Mouse (Mus musculus): Measurements from ENCODE around the gene Glb1l. TPM values are rescaled to one million over a fixed set of nuclear protein-coding genes. Genes with fewer than 3 reads are reported as not detected.

Glb1l gene
- polyA plus RNA-seq, 1 experiment from 2014 or later: 5.2 TPM

DNA sequence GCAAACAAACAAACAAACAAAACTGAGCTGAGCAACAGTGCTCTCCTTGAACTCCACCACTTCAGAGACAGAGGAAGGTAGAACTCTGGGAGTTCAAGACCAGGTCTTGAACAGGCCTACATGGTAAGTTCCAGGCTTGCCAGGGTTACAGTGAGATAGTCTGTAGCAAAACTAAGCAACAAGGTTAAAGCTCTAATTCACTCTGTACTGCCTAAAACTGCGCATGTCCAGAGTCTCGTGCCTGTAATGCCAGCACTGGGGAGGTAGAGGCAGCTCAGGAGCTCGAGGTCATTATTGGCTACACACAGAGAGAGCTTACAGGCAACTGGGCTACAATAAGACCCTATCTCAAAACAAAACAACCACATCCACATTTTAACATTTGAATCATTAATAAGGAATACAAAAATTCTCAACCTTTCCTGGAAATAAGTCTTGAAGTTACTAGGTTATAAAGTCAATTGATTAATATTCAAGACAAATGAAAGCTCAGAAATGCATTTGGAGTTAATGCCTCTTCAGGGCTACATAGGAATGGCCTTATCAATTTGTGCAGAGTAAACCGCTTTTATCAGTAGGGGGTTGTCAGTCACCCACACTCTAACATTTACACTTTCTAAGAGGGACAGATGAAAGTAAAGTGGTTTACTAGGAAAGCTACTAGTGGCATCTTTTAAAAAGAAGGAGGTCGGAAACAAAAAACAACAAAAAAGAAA is 50.9 kb downstream of the Glb1l start:
- peak overlapping the region; percentile 50; the same call in 1 of the 2 replicates for H3K9ac ChIP-seq
- peak overlapping the region; percentile 44 for H3K4me2 ChIP-seq
- no peaks in the 10 kb centered on the region for H3K27me3 ChIP-seq (replicated peaks)
- peak; percentile 94 for ATAC-seq
- H3K27ac ChIP-seq: peak overlapping the region; percentile 93
- no peak overlapping the region for H3K4me3 ChIP-seq
- no peaks in the 10 kb centered on the region for H3K36me3 ChIP-seq
- H3K4me1 ChIP-seq: peaks cover 50% of the 10 kb centered on the region
- no peaks in the 10 kb centered on the region for H3K9me3 ChIP-seq (replicated peaks)
- 27% methylated on average over 5 of the region's 5 CpGs for WGBS (ENCODE audit: insufficient replicate concordance)

DNA sequence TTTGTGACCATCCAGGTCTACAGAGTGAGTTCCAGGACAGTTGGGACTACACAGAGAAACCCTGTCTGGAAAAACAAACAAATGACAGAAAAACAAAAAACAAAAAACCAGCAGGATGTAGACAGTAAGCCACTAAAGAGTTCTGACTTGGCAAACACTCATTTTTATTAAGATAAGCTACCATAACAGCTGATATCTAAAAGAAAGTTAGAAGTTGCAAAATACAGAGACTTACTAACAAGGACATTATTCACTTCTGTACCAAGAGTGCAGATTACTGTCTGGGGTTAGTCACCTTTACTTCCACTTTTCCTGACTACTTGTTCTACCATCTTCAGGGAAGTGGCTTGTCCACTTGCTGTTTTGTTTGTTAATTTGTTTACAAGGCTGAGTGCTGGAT is 51.6 kb downstream of the Glb1l start:
- peak overlapping the region; percentile 93 for H3K27ac ChIP-seq
- no peak for ATAC-seq
- H3K4me3 ChIP-seq: no peak overlapping the region
- no peaks in the 10 kb centered on the region for H3K36me3 ChIP-seq
- peak overlapping the region; percentile 50; the same call in 1 of the 2 replicates for H3K9ac ChIP-seq
- no peaks in the 10 kb centered on the region for H3K9me3 ChIP-seq (replicated peaks)
- no peak overlapping the region for H3K4me2 ChIP-seq
- H3K27me3 ChIP-seq (replicated peaks): no peaks in the 10 kb centered on the region
- peaks cover 50% of the 10 kb centered on the region for H3K4me1 ChIP-seq

DNA sequence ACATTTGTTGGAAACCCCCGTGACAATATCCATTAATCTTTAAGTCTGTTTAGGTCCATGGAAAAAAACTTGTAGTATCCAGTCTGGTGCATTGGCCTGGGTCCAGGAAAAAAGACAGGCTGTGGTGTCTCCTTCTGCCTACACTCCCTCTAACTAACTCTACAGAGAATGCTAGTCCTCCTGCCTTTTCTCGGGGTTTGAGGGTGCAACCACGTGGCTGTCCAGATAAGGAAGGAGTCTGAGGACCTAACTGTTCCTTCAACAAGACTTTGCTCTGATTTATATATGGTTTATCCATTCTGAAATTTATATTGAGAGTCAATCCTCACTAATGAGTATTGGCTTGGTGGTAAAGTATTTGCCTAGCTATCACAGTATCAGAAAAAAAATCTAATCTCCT is 54.8 kb downstream of the Glb1l start:
- Histone ChIP-seq H3K4me3 (no peak overlapping the region), H3K4me1 (peaks cover 44% of the 10 kb centered on the region), H3K36me3 (no peaks in the 10 kb centered on the region), H3K27ac (no peak overlapping the region), H3K9ac (no peak overlapping the region), H3K4me2 (no peak overlapping the region), H3K9me3 (replicated peaks) (no peaks in the 10 kb centered on the region), H3K27me3 (replicated peaks) (no peaks in the 10 kb centered on the region)
- 30% methylated on average over 3 of the region's 3 CpGs for WGBS (ENCODE audit: insufficient replicate concordance)
- ATAC-seq: no peak

DNA sequence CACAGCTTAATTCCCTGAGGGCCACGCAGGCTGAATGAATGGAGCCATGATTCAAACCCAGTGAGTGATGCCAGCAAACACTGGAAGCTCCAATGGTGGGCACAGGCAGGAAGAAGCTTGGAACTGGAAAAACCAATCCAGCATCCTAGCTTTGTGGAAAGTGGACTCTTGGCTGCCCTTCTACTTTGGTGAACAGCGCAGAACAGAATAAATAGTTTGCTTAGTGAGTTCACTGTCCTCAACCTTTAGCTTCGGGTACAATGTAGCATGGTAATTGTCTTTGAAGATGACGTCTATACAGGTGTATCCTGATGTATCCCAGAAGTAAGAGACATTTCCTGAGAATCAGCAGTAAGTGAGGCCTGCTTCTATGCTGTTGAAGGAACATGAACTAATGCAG is 61.9 kb downstream of the Glb1l start:
- no peak overlapping the region for H3K9ac ChIP-seq
- WGBS (ENCODE audit: insufficient replicate concordance): 86% methylated on average over 4 of the region's 4 CpGs
- no peak overlapping the region for H3K4me3 ChIP-seq
- H3K27me3 ChIP-seq (replicated peaks): no peaks in the 10 kb centered on the region
- H3K36me3 ChIP-seq: peaks cover 65% of the 10 kb centered on the region
- no peaks in the 10 kb centered on the region for H3K9me3 ChIP-seq (replicated peaks)
- H3K27ac ChIP-seq: no peak overlapping the region
- peaks cover 43% of the 10 kb centered on the region for H3K4me1 ChIP-seq
- ATAC-seq: no peak
- no peak overlapping the region for H3K4me2 ChIP-seq

Small RNA genes lying within 50 kb of the gene (microRNA-seq; reads per million reads assigned to microRNA genes)
- gene Gm27943: not detected

Other genes starting within 250 kb of the Glb1l start
- gene Nhej1, start 85.6 kb downstream of the Glb1l start, polyA plus RNA-seq (2016; fragmentation: Nextera tagmentation; extraction: Ambion mirVana): 6.7 and 6.8 TPM in 2 replicates
- gene Slc23a3, start 76.9 kb downstream of the Glb1l start, polyA plus RNA-seq (2016; fragmentation: Nextera tagmentation; extraction: Ambion mirVana): 0.36 and 1.1 TPM in 2 replicates
- gene Cnppd1, start 68.1 kb downstream of the Glb1l start, polyA plus RNA-seq (2016; fragmentation: Nextera tagmentation; extraction: Ambion mirVana): 53.2 and 54.0 TPM in 2 replicates
- gene Retreg2, start 68.0 kb downstream of the Glb1l start, polyA plus RNA-seq (2016; fragmentation: Nextera tagmentation; extraction: Ambion mirVana): 69.4 and 73.5 TPM in 2 replicates
- 43.5 and 46.3 TPM in 2 replicates for gene Zfand2b, start 42.2 kb downstream of the Glb1l start, polyA plus RNA-seq (2016; fragmentation: Nextera tagmentation; extraction: Ambion mirVana)
- 82.0 and 86.2 TPM in 2 replicates for gene Abcb6, start 30.4 kb downstream of the Glb1l start, polyA plus RNA-seq (2016; fragmentation: Nextera tagmentation; extraction: Ambion mirVana)
- 13.4 and 14.5 TPM in 2 replicates for gene Ankzf1, start 18.7 kb downstream of the Glb1l start, polyA plus RNA-seq (2016; fragmentation: Nextera tagmentation; extraction: Ambion mirVana)
- gene Atg9a, start 18.6 kb downstream of the Glb1l start, polyA plus RNA-seq (2016; fragmentation: Nextera tagmentation; extraction: Ambion mirVana): 26.2 and 27.3 TPM in 2 replicates
- 107 and 110 TPM in 2 replicates for gene Stk16, start within 50 bp of the Glb1l start, polyA plus RNA-seq (2016; fragmentation: Nextera tagmentation; extraction: Ambion mirVana)
- gene Tuba4a, start 9.1 kb upstream of the Glb1l start, polyA plus RNA-seq (2016; fragmentation: Nextera tagmentation; extraction: Ambion mirVana): 465 and 490 TPM in 2 replicates
- gene A630095N17Rik, start 21.3 kb upstream of the Glb1l start, polyA plus RNA-seq (2016; fragmentation: Nextera tagmentation; extraction: Ambion mirVana): not detected in 2 replicates
- gene Dnajb2, start 25.6 kb upstream of the Glb1l start, polyA plus RNA-seq (2016; fragmentation: Nextera tagmentation; extraction: Ambion mirVana): 27.2 and 27.8 TPM in 2 replicates
- 0.79 and 0.82 TPM in 2 replicates for gene Ptprn, start 53.7 kb upstream of the Glb1l start, polyA plus RNA-seq (2016; fragmentation: Nextera tagmentation; extraction: Ambion mirVana)
- gene Resp18, start 67.6 kb upstream of the Glb1l start, polyA plus RNA-seq (2016; fragmentation: Nextera tagmentation; extraction: Ambion mirVana): 0.32 TPM in 1 of 2 replicates, not detected in the other
- gene Dnpep, start 107.2 kb upstream of the Glb1l start, polyA plus RNA-seq (2016; fragmentation: Nextera tagmentation; extraction: Ambion mirVana): 66.3 and 67.4 TPM in 2 replicates
- 6.9 and 7.4 TPM in 2 replicates for gene Des, start 149.5 kb upstream of the Glb1l start, polyA plus RNA-seq (2016; fragmentation: Nextera tagmentation; extraction: Ambion mirVana)
- gene Speg, start 164.5 kb upstream of the Glb1l start, polyA plus RNA-seq (2016; fragmentation: Nextera tagmentation; extraction: Ambion mirVana): 11.4 and 14.3 TPM in 2 replicates
- gene Gmppa, start 225.1 kb upstream of the Glb1l start, polyA plus RNA-seq (2016; fragmentation: Nextera tagmentation; extraction: Ambion mirVana): 44.0 and 47.9 TPM in 2 replicates
- 0.83 and 1.3 TPM in 2 replicates for gene Asic4, start 239.6 kb upstream of the Glb1l start, polyA plus RNA-seq (2016; fragmentation: Nextera tagmentation; extraction: Ambion mirVana)